Mouse (Mus musculus) embryonic fibroblast, embryonic 13.5 days (primary cell): ENCODE measurements around the gene Shisa9.

Experiments used
- CTCF ChIP-seq: IDR thresholded peaks from 2 replicates; pipeline ENCODE4 v1.5.1; 2011; ENCODE audit warnings: mild to moderate bottlenecking, control low read depth, low read length, moderate library complexity, borderline replicate concordance; ENCODE audit not compliant: insufficient read depth
- POLR2A ChIP-seq: IDR thresholded peaks from 2 replicates; pipeline ENCODE4 v1.6.1; 2011; ENCODE audit warnings: low read depth, mild to moderate bottlenecking, control low read depth, low read length, moderate library complexity

DNA sequence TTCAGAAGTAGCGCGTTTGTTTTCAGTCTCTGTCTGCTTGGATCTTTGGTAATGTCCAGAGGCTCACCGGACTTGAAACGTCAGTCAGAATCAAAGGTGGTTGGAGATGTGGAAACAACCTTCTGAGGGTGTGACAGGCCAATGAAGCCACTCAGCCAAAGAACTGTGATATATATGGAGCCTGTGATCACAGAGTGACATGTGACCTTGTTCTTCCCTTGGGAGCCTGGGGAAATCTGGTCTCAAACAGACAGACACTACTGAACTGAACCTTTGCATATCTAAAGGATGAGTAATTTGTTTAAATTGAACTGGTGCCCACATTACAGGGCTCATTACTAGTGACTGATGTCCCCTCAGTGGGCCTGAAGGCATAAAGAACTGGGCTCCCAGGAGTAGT lies 168.1 kb downstream of the Shisa9 start:
- TF ChIP-seq CTCF (no peak), POLR2A (no peak)
